Mouse (Mus musculus) liver, adult 2 months (tissue): ENCODE measurements around the gene Sv2a.

Experiments used
- CTCF ChIP-seq: fragments of 200-500 bp; IDR thresholded peaks from 2 replicates; pipeline ENCODE4 v1.5.1; 2011; ENCODE audit warnings: low read depth, low read length, control low read depth
- POLR2A ChIP-seq: fragments of 200-500 bp; IDR thresholded peaks from 2 replicates; pipeline ENCODE4 v1.6.1; 2011; ENCODE audit warnings: low read length, control low read depth; ENCODE audit not compliant: insufficient read depth; ENCODE audit errors: extremely low read depth

- no peak for TF ChIP-seq CTCF
- TF ChIP-seq POLR2A = no peak
Measured at GRCm38 (mm10) chr3:96151836-96152235, 29.1 kb upstream of the Sv2a start.
